Mouse (Mus musculus) kidney, postnatal 25 days (tissue): ENCODE data around the gene Mindy2.

Experiments used
- DNase-seq, 2 experiments: peaks; one replicate each; pipeline ENCODE4 v3.0.0; 2021; ENCODE audit warnings: mixed read lengths in 2 of 2

The Mindy2 gene

GRCm38 (mm10) chr9:70657013-70657967 is at the start of gene Mindy2:
Gene Mindy2 (minus strand): TSS chr9:70657174.
- peak; percentile 99 for DNase-seq

GRCm38 (mm10) chr9:70706444-70706843 is 49.5 kb upstream of the Mindy2 start:
- no peak for DNase-seq

- DNase-seq = no peak
These were observed 46.7 kb upstream of the Mindy2 start for GRCm38 (mm10) chr9:70703597-70704203.

GRCm38 (mm10) chr9:70698090-70698489 is 41.1 kb upstream of the Mindy2 start:
- no peak for DNase-seq

- DNase-seq = no peak
These were observed 38.7 kb upstream of the Mindy2 start for GRCm38 (mm10) chr9:70695723-70696122.

- DNase-seq = no peak
These were observed 35.1 kb upstream of the Mindy2 start for GRCm38 (mm10) chr9:70691772-70692693.

- DNase-seq = no peak
These were observed 33.6 kb upstream of the Mindy2 start for GRCm38 (mm10) chr9:70690579-70690978.

- DNase-seq = no peak
These were observed 33.0 kb upstream of the Mindy2 start for GRCm38 (mm10) chr9:70689926-70690325.

GRCm38 (mm10) chr9:70688301-70688968 is 31.5 kb upstream of the Mindy2 start:
- no peak for DNase-seq

GRCm38 (mm10) chr9:70682202-70682601 is 25.2 kb upstream of the Mindy2 start:
- DNase-seq = no peak

- peak; percentile 44 to 72 for DNase-seq
These were observed 22.4 kb upstream of the Mindy2 start for GRCm38 (mm10) chr9:70679132-70680091.

GRCm38 (mm10) chr9:70678682-70679131 is 21.7 kb upstream of the Mindy2 start, which contains the start of gene Adam10:
Gene Adam10 (plus strand): TSS chr9:70678997.
- DNase-seq = peak; percentile 97 to 100

- DNase-seq = no peak
These were observed 19.0 kb upstream of the Mindy2 start for GRCm38 (mm10) chr9:70675961-70676360.

- no peak for DNase-seq
These were observed 18.1 kb upstream of the Mindy2 start for GRCm38 (mm10) chr9:70675117-70675516.

- no peak for DNase-seq
These were observed 16.7 kb upstream of the Mindy2 start for GRCm38 (mm10) chr9:70673656-70674055.

- DNase-seq = peak; percentile 50 to 53
These were observed 15.0 kb upstream of the Mindy2 start for GRCm38 (mm10) chr9:70671772-70672579.

- DNase-seq = no peak
These were observed 14.3 kb upstream of the Mindy2 start for GRCm38 (mm10) chr9:70671278-70671677.

- DNase-seq = no peak
These were observed 13.4 kb upstream of the Mindy2 start for GRCm38 (mm10) chr9:70670381-70670780.

GRCm38 (mm10) chr9:70669197-70669596 is 12.2 kb upstream of the Mindy2 start:
- DNase-seq = no peak

- no peak for DNase-seq
These were observed 11.1 kb upstream of the Mindy2 start for GRCm38 (mm10) chr9:70668048-70668447.
